Mouse (Mus musculus) midbrain, embryonic 15.5 days (tissue): ENCODE data around the gene Slc16a12. TPM values are rescaled to one million over a fixed set of nuclear protein-coding genes. Genes with fewer than 3 reads are reported as not detected.

Experiments
- ATAC-seq: fragments of 200-750 bp; cut with Nextera tagmentation; replicated peaks from 2 replicates; pipeline ENCODE4 v1.8.0; 2017; ENCODE audit warnings: moderate TSS enrichment
- H3K27ac ChIP-seq: fragments of 300-500 bp; sonication (generic); 2 replicates; pipeline ENCODE4 v1.5.1; 2015; ENCODE audit warnings: mild to moderate bottlenecking, inconsistent platforms
- H3K27me3 ChIP-seq: fragments of 300-500 bp; sonication (generic); replicated peaks from 2 replicates; pipeline ENCODE4 v1.6.1; 2015; ENCODE audit warnings: inconsistent platforms
- H3K36me3 ChIP-seq: fragments of 300-500 bp; sonication (generic); replicated peaks from 2 replicates; pipeline ENCODE4 v1.6.1; 2015; ENCODE audit warnings: inconsistent platforms
- H3K4me1 ChIP-seq: fragments of 300-500 bp; sonication (generic); 2 replicates; pipeline ENCODE4 v1.6.1; 2015; ENCODE audit warnings: inconsistent platforms
- H3K4me2 ChIP-seq: fragments of 300-500 bp; sonication (generic); 2 replicates; pipeline ENCODE4 v1.6.1; 2015; ENCODE audit warnings: inconsistent platforms, mild to moderate bottlenecking, moderate library complexity
- H3K4me3 ChIP-seq: fragments of 300-500 bp; sonication (generic); 2 replicates; pipeline ENCODE4 v1.5.1; 2015; ENCODE audit warnings: mild to moderate bottlenecking, inconsistent platforms
- H3K9ac ChIP-seq: fragments of 300-500 bp; sonication (generic); 2 replicates; pipeline ENCODE4 v1.6.1; 2015; ENCODE audit warnings: mild to moderate bottlenecking, inconsistent platforms
- H3K9me3 ChIP-seq: fragments of 300-500 bp; sonication (generic); 2 replicates; pipeline ENCODE4 v1.6.1; 2016; ENCODE audit warnings: inconsistent platforms
- WGBS: fragments of 180-500 bp; shearing (Covaris S2); methylation state at CpG from one replicate; pipeline ENCODE4 v1.1.7; 2015; ENCODE audit warnings: mixed read lengths; 5-methylcytosine and 5-hydroxymethylcytosine counted together
- polyA plus RNA-seq: library from polyadenylated mRNA; unstranded; fragments of >200 nt; fragmentation: Nextera tagmentation; extraction: Ambion mirVana; gene quantifications from 2 replicates; pipeline ENCODE4 v1.2.1, GENCODE M21; 2015

Gene Slc16a12
- polyA plus RNA-seq, 1 experiment from 2014 or later = 3.8 TPM

GRCm38 (mm10) chr19:34698432-34698831 is 48.7 kb downstream of the Slc16a12 start:
- WGBS = 91% methylated on average over 3 of the region's 3 CpGs
- no peak for ATAC-seq
- no peaks in the 10 kb centered on the region for H3K9me3 ChIP-seq
- no peaks in the 10 kb centered on the region for H3K36me3 ChIP-seq
- H3K9ac ChIP-seq = no peak overlapping the region
- no peaks in the 10 kb centered on the region for H3K27me3 ChIP-seq
- no peak overlapping the region for H3K27ac ChIP-seq
- no peak overlapping the region for H3K4me2 ChIP-seq
- H3K4me1 ChIP-seq = no peaks in the 10 kb centered on the region
- H3K4me3 ChIP-seq = no peak overlapping the region

DNA sequence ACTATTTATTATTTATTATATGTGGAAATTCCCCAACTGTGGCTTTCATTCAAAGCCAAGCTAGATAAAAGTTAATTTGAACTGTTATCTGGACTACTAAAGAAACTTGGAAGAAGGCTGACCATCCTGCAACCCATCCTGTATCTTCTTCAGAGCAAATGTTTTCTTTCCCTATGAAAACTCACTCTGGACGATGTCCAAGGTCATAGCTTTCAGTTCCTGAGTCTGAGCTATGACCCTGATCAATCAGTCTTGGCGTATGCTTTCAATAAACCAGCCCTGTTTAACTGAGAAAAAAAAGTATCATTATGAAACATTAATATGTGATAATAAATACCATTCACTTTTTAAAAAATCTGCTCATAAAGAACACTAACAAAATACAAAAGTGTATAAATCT is 49.6 kb downstream of the Slc16a12 start:
- no peaks in the 10 kb centered on the region for H3K36me3 ChIP-seq
- no peak overlapping the region for H3K4me3 ChIP-seq
- H3K27me3 ChIP-seq = no peaks in the 10 kb centered on the region
- H3K27ac ChIP-seq = no peak overlapping the region
- H3K9me3 ChIP-seq = no peaks in the 10 kb centered on the region
- H3K4me2 ChIP-seq = no peak overlapping the region
- 80% methylated on average over 2 of the region's 2 CpGs for WGBS
- ATAC-seq = no peak
- H3K9ac ChIP-seq = no peak overlapping the region
- no peaks in the 10 kb centered on the region for H3K4me1 ChIP-seq

DNA sequence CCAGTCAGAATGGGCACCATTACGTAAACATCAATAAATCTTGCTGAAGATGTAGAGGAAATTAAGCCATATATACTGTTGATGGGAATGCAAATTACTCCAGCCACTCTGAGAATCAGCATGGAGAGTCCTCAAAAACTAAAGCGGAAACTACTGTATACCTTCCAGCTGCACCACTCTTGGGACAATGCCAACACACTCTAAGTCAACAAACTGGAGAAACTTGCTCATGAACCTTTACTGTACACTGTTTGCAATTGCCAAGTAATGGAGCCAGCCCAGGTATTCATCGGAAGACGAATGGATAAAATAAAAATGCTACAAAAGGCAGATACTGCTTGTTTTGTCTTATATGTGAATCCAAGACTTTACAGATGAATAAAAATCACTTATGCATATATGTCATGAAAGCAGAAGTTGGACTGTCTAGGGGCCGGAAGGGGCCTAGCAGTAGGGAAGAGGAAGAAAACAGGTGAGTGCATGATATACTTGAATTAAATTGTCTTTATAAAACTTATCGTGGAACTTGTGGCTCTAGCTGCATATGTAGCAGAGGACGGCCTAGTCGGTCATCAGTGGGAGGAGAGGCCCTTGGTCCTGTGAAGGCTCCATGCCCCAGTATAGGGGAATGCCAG is 50.6 kb downstream of the Slc16a12 start:
- 92% methylated on average over 8 of the region's 8 CpGs for WGBS

GRCm38 (mm10) chr19:34691402-34691801 is 55.7 kb downstream of the Slc16a12 start:
- Histone ChIP-seq H3K4me3 (no peak overlapping the region), H3K9ac (no peak overlapping the region), H3K9me3 (no peaks in the 10 kb centered on the region), H3K36me3 (no peaks in the 10 kb centered on the region), H3K27me3 (no peaks in the 10 kb centered on the region), H3K27ac (no peak overlapping the region), H3K4me1 (no peaks in the 10 kb centered on the region), H3K4me2 (no peak overlapping the region)
- no peak for ATAC-seq
- WGBS = 85% methylated on average over 6 of the region's 6 CpGs

More for the DNA sequence above, 50.6 kb downstream of the Slc16a12 start:
- no peaks in the 10 kb centered on the region for H3K36me3 ChIP-seq
- no peak overlapping the region for H3K27ac ChIP-seq
- no peaks in the 10 kb centered on the region for H3K9me3 ChIP-seq
- H3K9ac ChIP-seq = no peak overlapping the region
- no peak overlapping the region for H3K4me2 ChIP-seq
- H3K4me1 ChIP-seq = no peaks in the 10 kb centered on the region
- no peak for ATAC-seq
- H3K27me3 ChIP-seq = no peaks in the 10 kb centered on the region
- H3K4me3 ChIP-seq = no peak overlapping the region

DNA sequence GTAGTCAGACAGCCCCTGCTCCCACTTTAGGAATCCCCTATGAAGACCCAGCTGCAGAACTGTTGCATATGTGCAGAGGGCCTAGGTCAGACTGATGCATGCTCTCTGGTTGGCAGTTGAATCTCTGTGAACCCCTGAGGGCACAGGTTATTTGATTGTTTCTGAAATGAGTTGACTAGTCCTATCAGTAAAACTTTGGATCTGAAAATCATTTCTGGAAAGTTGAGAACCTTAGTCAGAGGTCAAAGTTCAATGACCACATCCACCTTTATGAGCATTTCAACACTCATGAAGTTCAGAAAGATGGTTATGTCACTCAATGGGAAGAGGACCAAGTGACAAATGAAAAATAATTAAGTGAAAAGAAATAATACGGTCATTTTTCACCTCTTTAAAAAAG is 61.6 kb downstream of the Slc16a12 start:
- Histone ChIP-seq H3K4me3 (no peak overlapping the region), H3K9ac (no peak overlapping the region), H3K9me3 (no peaks in the 10 kb centered on the region), H3K27ac (no peak overlapping the region), H3K4me1 (no peaks in the 10 kb centered on the region), H3K4me2 (no peak overlapping the region), H3K36me3 (no peaks in the 10 kb centered on the region), H3K27me3 (no peaks in the 10 kb centered on the region)
- ATAC-seq = no peak
- WGBS = 89% methylated on average over 1 of the region's 1 CpGs

GRCm38 (mm10) chr19:34684857-34685256 is 62.2 kb downstream of the Slc16a12 start:
- no peak for ATAC-seq
- H3K4me3 ChIP-seq = no peak overlapping the region
- H3K4me2 ChIP-seq = no peak overlapping the region
- H3K9me3 ChIP-seq = no peaks in the 10 kb centered on the region
- no peak overlapping the region for H3K27ac ChIP-seq
- 56% methylated on average over 1 of the region's 1 CpGs for WGBS
- no peaks in the 10 kb centered on the region for H3K36me3 ChIP-seq
- H3K27me3 ChIP-seq = no peaks in the 10 kb centered on the region
- H3K9ac ChIP-seq = no peak overlapping the region
- H3K4me1 ChIP-seq = no peaks in the 10 kb centered on the region

DNA sequence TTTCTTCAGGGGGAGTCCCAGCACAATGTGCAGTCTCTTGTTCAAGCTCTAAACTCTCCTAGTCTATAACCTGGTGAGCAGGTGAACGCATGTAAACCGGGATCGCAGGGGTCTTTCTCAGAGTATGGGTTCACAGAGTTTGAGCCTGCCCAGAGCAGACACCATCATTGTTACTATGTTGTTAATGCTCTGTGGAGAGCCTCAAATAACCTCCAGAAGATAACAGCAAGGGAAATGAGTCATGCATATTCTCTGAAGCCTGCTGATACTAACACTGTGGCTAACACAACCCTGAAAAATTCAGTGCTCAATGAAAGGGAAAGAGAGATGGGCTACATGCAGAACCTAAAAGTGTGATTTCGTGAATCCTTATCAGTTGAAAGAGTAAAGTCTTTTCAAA is 68.7 kb downstream of the Slc16a12 start:
- Histone ChIP-seq H3K9ac (no peak overlapping the region), H3K27ac (no peak overlapping the region), H3K9me3 (no peaks in the 10 kb centered on the region), H3K27me3 (no peaks in the 10 kb centered on the region), H3K4me1 (no peaks in the 10 kb centered on the region), H3K36me3 (no peaks in the 10 kb centered on the region), H3K4me2 (no peak overlapping the region), H3K4me3 (no peak overlapping the region)
- no peak for ATAC-seq
- 93% methylated on average over 4 of the region's 4 CpGs for WGBS

DNA sequence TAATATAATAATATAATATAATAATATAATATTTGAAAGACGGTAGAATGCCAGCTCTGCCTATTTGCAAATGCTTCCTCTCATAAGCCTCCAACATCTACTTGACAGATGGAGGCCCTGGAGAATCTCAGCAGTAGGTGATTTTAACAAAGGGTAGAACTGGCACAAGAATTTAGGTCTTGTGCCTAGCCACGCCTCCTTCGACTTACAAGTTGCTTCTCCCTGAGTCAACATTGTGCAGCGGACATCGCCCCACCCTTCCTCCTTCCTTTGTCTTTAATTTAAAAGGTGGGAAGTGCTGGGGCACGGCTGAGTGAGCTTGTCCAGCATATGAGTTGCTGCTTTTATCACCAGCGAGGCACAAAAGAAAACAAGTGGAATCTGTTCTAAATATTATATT is 73.6 kb downstream of the Slc16a12 start:
- WGBS = 63% methylated on average over 7 of the region's 7 CpGs
- no peak overlapping the region for H3K4me2 ChIP-seq
- ATAC-seq = no peak
- no peak overlapping the region for H3K4me3 ChIP-seq
- H3K9ac ChIP-seq = no peak overlapping the region
- no peaks in the 10 kb centered on the region for H3K27me3 ChIP-seq
- no peaks in the 10 kb centered on the region for H3K36me3 ChIP-seq
- no peaks in the 10 kb centered on the region for H3K9me3 ChIP-seq
- H3K27ac ChIP-seq = no peak overlapping the region
- H3K4me1 ChIP-seq = no peaks in the 10 kb centered on the region

GRCm38 (mm10) chr19:34666127-34666526 is 81.0 kb downstream of the Slc16a12 start:
- no peak for ATAC-seq
- no peak overlapping the region for H3K9ac ChIP-seq
- WGBS = 2% methylated on average over 5 of the region's 5 CpGs
- no peaks in the 10 kb centered on the region for H3K27me3 ChIP-seq
- H3K4me1 ChIP-seq = no peaks in the 10 kb centered on the region
- no peak overlapping the region for H3K27ac ChIP-seq
- H3K36me3 ChIP-seq = no peaks in the 10 kb centered on the region
- no peak overlapping the region for H3K4me3 ChIP-seq
- H3K4me2 ChIP-seq = no peak overlapping the region
- H3K9me3 ChIP-seq = no peaks in the 10 kb centered on the region

DNA sequence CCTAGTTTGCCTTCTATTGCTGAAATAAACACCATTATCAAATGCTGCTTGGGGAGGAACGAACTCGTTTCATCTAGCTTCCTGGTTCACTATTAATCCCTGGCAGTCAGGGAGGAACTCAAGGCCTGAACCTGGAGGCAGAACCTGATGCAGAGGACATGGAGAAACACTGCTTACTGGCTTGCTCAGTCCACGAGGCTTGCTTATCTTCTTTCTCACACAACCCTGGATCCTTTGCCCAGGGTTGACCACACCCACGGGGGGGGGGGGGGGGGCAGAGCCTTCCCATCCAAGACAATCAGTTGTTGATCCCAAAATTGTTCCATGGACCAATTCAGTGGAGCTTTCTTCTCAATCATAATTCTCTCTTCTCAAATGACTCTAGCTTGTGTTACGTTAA is 84.3 kb downstream of the Slc16a12 start:
- H3K4me3 ChIP-seq = no peak overlapping the region
- no peaks in the 10 kb centered on the region for H3K27me3 ChIP-seq
- ATAC-seq = no peak
- no peak overlapping the region for H3K27ac ChIP-seq
- no peaks in the 10 kb centered on the region for H3K36me3 ChIP-seq
- 52% methylated on average over 5 of the region's 5 CpGs for WGBS
- H3K9me3 ChIP-seq = no peaks in the 10 kb centered on the region
- H3K4me2 ChIP-seq = peak overlapping the region; percentile 49
- H3K4me1 ChIP-seq = no peaks in the 10 kb centered on the region
- H3K9ac ChIP-seq = no peak overlapping the region

DNA sequence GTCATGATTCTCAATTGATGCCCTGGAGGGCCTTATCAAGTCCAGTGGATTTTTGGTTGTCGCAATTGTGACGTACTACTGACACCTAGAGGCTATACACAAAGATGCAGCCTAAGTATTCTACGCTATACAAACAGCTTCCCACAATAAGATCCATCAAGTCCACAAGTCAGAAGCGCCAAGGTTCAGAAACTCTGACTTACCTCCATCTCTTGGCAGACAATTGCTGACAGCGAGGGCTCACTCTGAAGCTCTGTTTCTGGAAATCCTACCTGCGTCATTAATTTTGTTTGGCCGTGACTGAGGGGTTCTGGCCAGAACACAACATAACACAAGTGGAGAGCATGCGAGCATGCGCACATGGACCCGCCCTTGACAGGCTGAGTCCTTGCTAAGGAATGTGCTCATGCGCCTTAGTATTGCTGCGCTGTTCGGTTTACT is 85.0 kb downstream of the Slc16a12 start:
- ATAC-seq = peak; percentile 97
- Histone ChIP-seq H3K27ac (peak overlapping the region; percentile 39; the same call in 1 of the 2 replicates), H3K4me1 (no peaks in the 10 kb centered on the region), H3K4me2 (peak overlapping the region; percentile 49), H3K36me3 (no peaks in the 10 kb centered on the region), H3K4me3 (peak overlapping the region; percentile 41), H3K9ac (peak overlapping the region; percentile 31; the same call in 1 of the 2 replicates), H3K9me3 (no peaks in the 10 kb centered on the region), H3K27me3 (no peaks in the 10 kb centered on the region)
- 19% methylated on average over 13 of the region's 13 CpGs for WGBS

- ATAC-seq = no peak
- WGBS = 26% methylated on average over 2 of the region's 2 CpGs
- H3K4me2 ChIP-seq = no peak overlapping the region
These were observed 90.4 kb downstream of the Slc16a12 start for GRCm38 (mm10) chr19:34656511-34657298.

More at GRCm38 (mm10) chr19:34656511-34657298, 90.4 kb downstream of the Slc16a12 start:
- Histone ChIP-seq H3K4me1 (no peaks in the 10 kb centered on the region), H3K36me3 (no peaks in the 10 kb centered on the region), H3K4me3 (no peak overlapping the region), H3K27ac (no peak overlapping the region), H3K27me3 (no peaks in the 10 kb centered on the region), H3K9ac (no peak overlapping the region), H3K9me3 (no peaks in the 10 kb centered on the region)
